Mouse (Mus musculus) liver, postnatal 0 days (tissue): ENCODE data around the gene Lrrfip1.

ENCODE experiments used
- CTCF ChIP-seq: sonication (generic); IDR thresholded peaks from 2 replicates; pipeline ENCODE4 v1.5.1; 2016; ENCODE audit warnings: antibody characterized with exemption, low read depth
- EP300 ChIP-seq: IDR thresholded peaks from 2 replicates; pipeline ENCODE4 v1.6.1; 2016; ENCODE audit warnings: antibody characterized with exemption, low read depth, mild to moderate bottlenecking

DNA sequence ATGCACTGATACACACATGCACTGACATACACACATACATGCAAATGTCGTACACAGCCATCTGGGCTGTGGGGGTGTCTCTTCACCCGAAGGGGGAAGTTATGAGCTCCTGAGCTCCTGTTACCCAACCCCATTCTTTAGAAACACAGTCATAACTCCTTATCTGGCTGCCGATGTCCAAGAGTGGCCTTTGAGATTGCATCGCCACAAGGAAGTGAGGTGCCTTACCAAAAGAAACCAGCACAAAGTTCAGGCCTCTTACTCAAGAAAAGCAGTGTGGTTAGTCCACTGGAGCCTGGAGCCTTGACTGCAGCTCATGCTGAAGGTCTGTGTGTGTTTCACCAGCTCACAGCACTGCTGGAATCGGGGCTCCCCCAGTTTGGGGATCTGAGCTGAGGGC lies 43.1 kb downstream of the Lrrfip1 start:
- TF ChIP-seq CTCF = no peak
- TF ChIP-seq EP300 = no peak
